Mouse (Mus musculus) hindbrain, embryonic 16.5 days (tissue): ENCODE measurements at regions not wholly inside any gene's neighbourhood (a gene's known extent, or its start where the extent isn't known, plus 50 kb on each side); places are given as distances from the start of the nearest gene placed in this dataset. TPM values are rescaled to one million over a fixed set of nuclear protein-coding genes. Genes with fewer than 3 reads are reported as not detected.

ENCODE experiments used
- microRNA counts: library from miRNA; unstranded; fragments of <30 nt; microRNA quantifications from one replicate; lab custom pipeline; 2016
- microRNA-seq: library from miRNA; unstranded; fragments of <30 nt; microRNA quantifications from one replicate; pipeline ENCODE4, GENCODE M21; 2017

MicroRNAs in the stretch of these regions (microRNA counts, 519-probe panel; counts per million panel counts)
- microRNA mmu-miR-1187 (lab: Ali Mortazavi, UCI): 1,799 counts per million, percentile 20 among the panel's probes with 10 or more counts

Small RNA genes lying in the stretch of these regions (microRNA-seq; reads per million reads assigned to microRNA genes)
- not detected for gene Mir1187
